Mouse (Mus musculus): ENCODE measurements at regions not wholly inside any gene's neighbourhood (a gene's known extent, or its start where the extent isn't known, plus 50 kb on each side); places are given as distances from the start of the nearest gene placed in this dataset.

- TF ChIP-seq CTCF (IDR thresholded peaks at IDR 0.05; ENCODE audit: low read depth): no peak
- no peak for TF ChIP-seq EP300 (IDR thresholded peaks at IDR 0.05; ENCODE audit: low read depth)
Observed at GRCm38 (mm10) chr14:16962216-16962826, 143.4 kb upstream of the Rarb start.

Data from heart, postnatal 0 days (tissue).